Mouse (Mus musculus): ENCODE results near the gene Rgs21. TPM values are rescaled to one million over a fixed set of nuclear protein-coding genes. Genes with fewer than 3 reads are reported as not detected.

The Rgs21 gene
- not detected in 2 replicates for polyA plus RNA-seq (2015; fragmentation: Nextera tagmentation; extraction: Ambion mirVana)

- ATAC-seq (ENCODE audit: low FRiP score), result no peak
- Histone ChIP-seq H3K36me3 (no peaks in the 10 kb centered on the region), H3K27me3 (no peaks in the 10 kb centered on the region), H3K4me1 (replicated peaks) (no peaks in the 10 kb centered on the region), H3K4me2 (no peak within 1 kb of the TSS), H3K9me3 (no peaks in the 10 kb centered on the region), H3K27ac (no peak within 1 kb of the TSS), H3K4me3 (no peak within 1 kb of the TSS), H3K9ac (no peak within 1 kb of the TSS)
- WGBS, result 63% methylated on average over 3 of the region's 3 CpGs
Observed at GRCm38 (mm10) chr1:144567567-144567966, at the start of gene Rgs21. Gene Rgs21 (minus strand): TSS chr1:144567667.

GRCm38 (mm10) chr1:144604071-144604470 is 36.6 kb upstream of the Rgs21 start:
- H3K9me3 ChIP-seq, result no peaks in the 10 kb centered on the region
- H3K9ac ChIP-seq, result no peak overlapping the region
- no peaks in the 10 kb centered on the region for H3K27me3 ChIP-seq
- 94% methylated on average over 1 of the region's 1 CpGs for WGBS
- H3K27ac ChIP-seq, result no peak overlapping the region
- no peak for ATAC-seq (ENCODE audit: low FRiP score)
- H3K4me3 ChIP-seq, result no peak overlapping the region
- no peaks in the 10 kb centered on the region for H3K4me1 ChIP-seq (replicated peaks)
- no peak overlapping the region for H3K4me2 ChIP-seq
- H3K36me3 ChIP-seq, result no peaks in the 10 kb centered on the region

- Histone ChIP-seq H3K4me1 (replicated peaks) (no peaks in the 10 kb centered on the region), H3K4me3 (no peak overlapping the region), H3K27me3 (no peaks in the 10 kb centered on the region), H3K9me3 (no peaks in the 10 kb centered on the region), H3K36me3 (no peaks in the 10 kb centered on the region), H3K4me2 (no peak overlapping the region), H3K27ac (no peak overlapping the region), H3K9ac (no peak overlapping the region)
- 90% methylated on average over 2 of the region's 2 CpGs for WGBS
- ATAC-seq (ENCODE audit: low FRiP score), result no peak
Observed at GRCm38 (mm10) chr1:144602987-144603386, 35.5 kb upstream of the Rgs21 start.

- ATAC-seq (ENCODE audit: low FRiP score), result no peak
- Histone ChIP-seq H3K4me1 (replicated peaks) (no peaks in the 10 kb centered on the region), H3K4me2 (no peak overlapping the region), H3K4me3 (no peak overlapping the region), H3K9me3 (no peaks in the 10 kb centered on the region), H3K9ac (no peak overlapping the region), H3K27me3 (no peaks in the 10 kb centered on the region), H3K27ac (no peak overlapping the region), H3K36me3 (no peaks in the 10 kb centered on the region)
- 86% methylated on average over 1 of the region's 1 CpGs for WGBS
Observed at GRCm38 (mm10) chr1:144579321-144579720, 11.9 kb upstream of the Rgs21 start.

GRCm38 (mm10) chr1:144572972-144573371 is 5.5 kb upstream of the Rgs21 start:
- H3K36me3 ChIP-seq, result no peaks in the 10 kb centered on the region
- no peak overlapping the region for H3K27ac ChIP-seq
- no peak overlapping the region for H3K4me3 ChIP-seq
- 94% methylated on average over 2 of the region's 2 CpGs for WGBS
- H3K9ac ChIP-seq, result no peak overlapping the region
- no peak for ATAC-seq (ENCODE audit: low FRiP score)
- H3K27me3 ChIP-seq, result no peaks in the 10 kb centered on the region
- no peak overlapping the region for H3K4me2 ChIP-seq
- no peaks in the 10 kb centered on the region for H3K4me1 ChIP-seq (replicated peaks)
- H3K9me3 ChIP-seq, result no peaks in the 10 kb centered on the region

- H3K9me3 ChIP-seq, result no peaks in the 10 kb centered on the region
- H3K9ac ChIP-seq, result no peak overlapping the region
- no peaks in the 10 kb centered on the region for H3K4me1 ChIP-seq (replicated peaks)
- no peaks in the 10 kb centered on the region for H3K27me3 ChIP-seq
- no peak overlapping the region for H3K4me3 ChIP-seq
- no peak overlapping the region for H3K27ac ChIP-seq
- ATAC-seq (ENCODE audit: low FRiP score), result no peak
- H3K36me3 ChIP-seq, result no peaks in the 10 kb centered on the region
- H3K4me2 ChIP-seq, result no peak overlapping the region
- WGBS, result 89% methylated on average over 3 of the region's 3 CpGs
Observed at GRCm38 (mm10) chr1:144569905-144570304, 2.4 kb upstream of the Rgs21 start.

- 65% methylated on average over 4 of the region's 4 CpGs for WGBS
- H3K27ac ChIP-seq, result no peak overlapping the region
- H3K27me3 ChIP-seq, result no peaks in the 10 kb centered on the region
- no peak overlapping the region for H3K4me3 ChIP-seq
- no peak for ATAC-seq (ENCODE audit: low FRiP score)
- H3K4me2 ChIP-seq, result no peak overlapping the region
- H3K9ac ChIP-seq, result no peak overlapping the region
- H3K4me1 ChIP-seq (replicated peaks), result no peaks in the 10 kb centered on the region
- H3K36me3 ChIP-seq, result no peaks in the 10 kb centered on the region
- no peaks in the 10 kb centered on the region for H3K9me3 ChIP-seq
Observed at GRCm38 (mm10) chr1:144545142-144545541, 22.3 kb downstream of the Rgs21 start.

- WGBS, result 60% methylated on average over 6 of the region's 6 CpGs
- Histone ChIP-seq H3K36me3 (no peaks in the 10 kb centered on the region), H3K27me3 (no peaks in the 10 kb centered on the region), H3K4me1 (replicated peaks) (no peaks in the 10 kb centered on the region), H3K9me3 (no peaks in the 10 kb centered on the region), H3K27ac (no peak overlapping the region), H3K4me2 (no peak overlapping the region), H3K9ac (no peak overlapping the region), H3K4me3 (no peak overlapping the region)
- ATAC-seq (ENCODE audit: low FRiP score), result peak; percentile 57; the same call in 1 of the 2 replicates
Observed at GRCm38 (mm10) chr1:144544497-144544961, 22.9 kb downstream of the Rgs21 start.

- H3K4me3 ChIP-seq, result no peak overlapping the region
- H3K9me3 ChIP-seq, result no peaks in the 10 kb centered on the region
- no peak overlapping the region for H3K27ac ChIP-seq
- no peaks in the 10 kb centered on the region for H3K27me3 ChIP-seq
- ATAC-seq (ENCODE audit: low FRiP score), result no peak
- no peaks in the 10 kb centered on the region for H3K36me3 ChIP-seq
- WGBS, result 96% methylated on average over 1 of the region's 1 CpGs
- no peaks in the 10 kb centered on the region for H3K4me1 ChIP-seq (replicated peaks)
- H3K9ac ChIP-seq, result no peak overlapping the region
- H3K4me2 ChIP-seq, result no peak overlapping the region
Observed at GRCm38 (mm10) chr1:144531746-144532145, 35.7 kb downstream of the Rgs21 start.

GRCm38 (mm10) chr1:144517878-144518426 is 49.5 kb downstream of the Rgs21 start:
- WGBS, result 83% methylated on average over 5 of the region's 5 CpGs
- H3K4me2 ChIP-seq, result no peak overlapping the region
- H3K9ac ChIP-seq, result no peak overlapping the region
- no peaks in the 10 kb centered on the region for H3K9me3 ChIP-seq
- H3K27ac ChIP-seq, result no peak overlapping the region
- H3K4me3 ChIP-seq, result no peak overlapping the region
- no peaks in the 10 kb centered on the region for H3K36me3 ChIP-seq
- H3K27me3 ChIP-seq, result no peaks in the 10 kb centered on the region
- no peaks in the 10 kb centered on the region for H3K4me1 ChIP-seq (replicated peaks)
- no peak for ATAC-seq (ENCODE audit: low FRiP score)

- H3K4me3 ChIP-seq, result no peak overlapping the region
- no peaks in the 10 kb centered on the region; the same call in 1 of the 2 replicates for H3K4me1 ChIP-seq (replicated peaks)
- H3K27ac ChIP-seq, result no peak overlapping the region
- H3K4me2 ChIP-seq, result no peak overlapping the region
- no peaks in the 10 kb centered on the region for H3K27me3 ChIP-seq
- H3K36me3 ChIP-seq, result no peaks in the 10 kb centered on the region
- WGBS, result 70% methylated on average over 1 of the region's 1 CpGs
- no peak overlapping the region for H3K9ac ChIP-seq
- ATAC-seq (ENCODE audit: low FRiP score), result no peak
- no peaks in the 10 kb centered on the region for H3K9me3 ChIP-seq
Observed at GRCm38 (mm10) chr1:144502241-144502640, 65.2 kb downstream of the Rgs21 start.

- H3K4me3 ChIP-seq, result no peak overlapping the region
- no peak for ATAC-seq (ENCODE audit: low FRiP score)
- WGBS, result 94% methylated on average over 4 of the region's 4 CpGs
Observed at GRCm38 (mm10) chr1:144500423-144500822, 67.0 kb downstream of the Rgs21 start.

GRCm38 (mm10) chr1:144499719-144500118 is 67.7 kb downstream of the Rgs21 start:
- no peaks in the 10 kb centered on the region for H3K36me3 ChIP-seq
- H3K4me3 ChIP-seq, result no peak overlapping the region
- no peak overlapping the region for H3K27ac ChIP-seq
- no peak for ATAC-seq (ENCODE audit: low FRiP score)
- no peak overlapping the region for H3K4me2 ChIP-seq
- 83% methylated on average over 1 of the region's 1 CpGs for WGBS
- no peak overlapping the region for H3K9ac ChIP-seq
- no peaks in the 10 kb centered on the region for H3K27me3 ChIP-seq
- no peaks in the 10 kb centered on the region for H3K9me3 ChIP-seq
- no peaks in the 10 kb centered on the region; the same call in 1 of the 2 replicates for H3K4me1 ChIP-seq (replicated peaks)

More at GRCm38 (mm10) chr1:144500423-144500822, 67.0 kb downstream of the Rgs21 start:
- Histone ChIP-seq H3K4me2 (no peak overlapping the region), H3K9ac (no peak overlapping the region), H3K27me3 (no peaks in the 10 kb centered on the region), H3K4me1 (replicated peaks) (no peaks in the 10 kb centered on the region; the same call in 1 of the 2 replicates), H3K9me3 (no peaks in the 10 kb centered on the region), H3K36me3 (no peaks in the 10 kb centered on the region), H3K27ac (no peak overlapping the region)

All from hindbrain, embryonic 13.5 days (tissue).